Mouse (Mus musculus) forebrain, embryonic 16.5 days (tissue): ENCODE results near the gene Zfhx3. TPM values are rescaled to one million over a fixed set of nuclear protein-coding genes. Genes with fewer than 3 reads are reported as not detected.

Source experiments
- ATAC-seq: fragments of 200-750 bp; cut with Nextera tagmentation; 2 replicates; pipeline ENCODE4 v1.8.0; 2017; ENCODE audit warnings: mild to moderate bottlenecking, moderate library complexity
- H3K27ac ChIP-seq: fragments of 300-500 bp; sonication (generic); 2 replicates; pipeline ENCODE4 v1.5.1; 2014; ENCODE audit warnings: low read length, control low read depth
- H3K27me3 ChIP-seq: fragments of 300-500 bp; sonication (generic); replicated peaks from 2 replicates; pipeline ENCODE4 v1.6.1; 2014; ENCODE audit warnings: low read length; ENCODE audit not compliant: control insufficient read depth, insufficient read depth
- H3K36me3 ChIP-seq: fragments of 300-500 bp; sonication (generic); 2 replicates; pipeline ENCODE4 v1.6.1; 2014; ENCODE audit not compliant: control insufficient read depth, insufficient read depth
- H3K4me1 ChIP-seq: fragments of 300-500 bp; sonication (generic); replicated peaks from 2 replicates; pipeline ENCODE4 v1.6.1; 2014; ENCODE audit warnings: low read length; ENCODE audit not compliant: control insufficient read depth, insufficient read depth
- H3K4me2 ChIP-seq: fragments of 300-500 bp; sonication (generic); 2 replicates; pipeline ENCODE4 v1.6.1; 2014; ENCODE audit warnings: mild to moderate bottlenecking, low read length, control low read depth
- H3K4me3 ChIP-seq: fragments of 300-500 bp; sonication (generic); replicated peaks from 2 replicates; pipeline ENCODE4 v1.5.1; 2014; ENCODE audit warnings: mild to moderate bottlenecking, low read length, control low read depth
- H3K9ac ChIP-seq: fragments of 300-500 bp; sonication (generic); replicated peaks from 2 replicates; pipeline ENCODE4 v1.6.1; 2014; ENCODE audit warnings: low read depth, low read length, control low read depth
- H3K9me3 ChIP-seq: fragments of 300-500 bp; sonication (generic); 2 replicates; pipeline ENCODE4 v1.6.1; 2016; ENCODE audit warnings: low read length; ENCODE audit not compliant: control insufficient read depth
- WGBS: fragments of 180-500 bp; shearing (Covaris S2); extraction: QIAGEN DNeasy Blood & Tissue Kit; methylation state at CpG from one replicate; pipeline ENCODE4 v1.1.7; 2014; 5-methylcytosine and 5-hydroxymethylcytosine counted together
- polyA plus RNA-seq: library from polyadenylated mRNA; unstranded; fragments of >200 nt; fragmentation: Nextera tagmentation; extraction: Ambion mirVana; gene quantifications from 2 replicates; pipeline ENCODE4 v1.2.1, GENCODE M21; 2015

The Zfhx3 gene
- polyA plus RNA-seq, 1 experiment from 2014 or later, result 14.6 TPM

DNA sequence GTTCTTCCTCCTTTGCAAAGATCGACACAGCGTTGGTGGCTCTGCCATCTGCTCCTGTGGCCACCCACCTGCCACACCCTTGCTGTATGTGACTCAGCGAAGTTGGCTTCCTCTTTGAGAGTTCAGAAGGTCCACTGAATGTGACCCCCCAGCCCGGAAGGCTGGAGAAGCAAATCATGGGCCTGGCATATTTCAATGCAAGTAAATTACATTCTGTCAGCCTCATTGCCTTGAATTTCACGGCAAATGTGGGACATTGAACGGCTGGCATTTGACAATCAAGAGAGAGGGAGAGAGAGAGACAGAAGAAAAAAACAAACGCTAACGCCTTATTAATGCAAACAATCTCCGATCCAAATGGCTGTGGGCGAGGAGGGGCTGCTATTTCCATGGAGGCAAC lies 38.2 kb downstream of the Zfhx3 start:
- no peak overlapping the region for H3K4me3 ChIP-seq
- ATAC-seq, result no peak
- 25% methylated on average over 10 of the region's 10 CpGs for WGBS
- no peak overlapping the region for H3K9ac ChIP-seq
- H3K4me2 ChIP-seq, result no peak overlapping the region
- peaks cover 13% of the 10 kb centered on the region for H3K4me1 ChIP-seq
- H3K27ac ChIP-seq, result no peak overlapping the region
- H3K27me3 ChIP-seq, result peaks cover 11% of the 10 kb centered on the region
- H3K36me3 ChIP-seq, result no peaks in the 10 kb centered on the region
- H3K9me3 ChIP-seq, result no peaks in the 10 kb centered on the region

DNA sequence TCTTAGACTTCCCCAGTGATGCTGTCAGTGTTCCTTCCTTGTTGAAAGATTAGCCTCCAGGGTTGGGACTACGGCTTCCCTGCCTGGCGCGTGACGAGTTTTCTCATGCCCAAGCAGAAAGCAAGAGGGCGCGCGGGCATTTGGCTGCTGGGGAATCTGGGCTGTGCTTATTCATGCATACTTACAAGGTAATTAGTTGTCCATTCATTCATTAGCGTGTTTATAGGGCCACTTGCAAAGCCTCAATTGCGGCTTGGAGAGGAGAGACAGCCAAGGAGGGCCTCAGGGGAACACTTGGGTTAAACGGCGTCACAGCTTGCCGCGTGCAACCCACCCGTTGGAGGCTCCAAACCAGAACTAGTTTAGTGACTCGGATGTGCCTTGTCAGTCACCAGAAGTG lies 44.2 kb downstream of the Zfhx3 start:
- Histone ChIP-seq H3K4me2 (peak overlapping the region; percentile 37), H3K36me3 (no peaks in the 10 kb centered on the region), H3K9me3 (no peaks in the 10 kb centered on the region), H3K27me3 (peaks cover 16% of the 10 kb centered on the region), H3K9ac (no peak overlapping the region), H3K4me3 (no peak overlapping the region), H3K4me1 (peaks cover 3% of the 10 kb centered on the region), H3K27ac (no peak overlapping the region)
- WGBS, result 5% methylated on average over 15 of the region's 15 CpGs
- ATAC-seq, result peak; percentile 77

- WGBS, result 97% methylated on average over 10 of the region's 10 CpGs
- Histone ChIP-seq H3K9me3 (no peaks in the 10 kb centered on the region), H3K4me1 (no peaks in the 10 kb centered on the region), H3K9ac (no peak overlapping the region), H3K36me3 (no peaks in the 10 kb centered on the region), H3K4me2 (no peak overlapping the region), H3K27ac (no peak overlapping the region), H3K4me3 (no peak overlapping the region), H3K27me3 (no peaks in the 10 kb centered on the region)
- no peak for ATAC-seq
Observed at GRCm38 (mm10) chr8:107998874-107999273, 56.4 kb downstream of the Zfhx3 start.

- Histone ChIP-seq H3K9me3 (no peaks in the 10 kb centered on the region), H3K9ac (no peak overlapping the region), H3K4me3 (no peak overlapping the region), H3K27me3 (no peaks in the 10 kb centered on the region; the same call in 1 of the 2 replicates), H3K4me1 (peaks cover 12% of the 10 kb centered on the region), H3K36me3 (no peaks in the 10 kb centered on the region), H3K27ac (no peak overlapping the region), H3K4me2 (0 out of 2 replicates have a peak overlapping the region, but pooled peaks have one; percentile 11)
- peak; percentile 36; the same call in 1 of the 2 replicates for ATAC-seq
- WGBS, result 26% methylated on average over 11 of the region's 11 CpGs
Observed at GRCm38 (mm10) chr8:108011516-108011915, 69.1 kb downstream of the Zfhx3 start.

- H3K4me1 ChIP-seq, result no peaks in the 10 kb centered on the region
- H3K9ac ChIP-seq, result no peak overlapping the region
- ATAC-seq, result no peak
- peaks cover 2% of the 10 kb centered on the region; the same call in 1 of the 2 replicates for H3K27me3 ChIP-seq
- H3K36me3 ChIP-seq, result no peaks in the 10 kb centered on the region
- H3K4me2 ChIP-seq, result no peak overlapping the region
- WGBS, result 91% methylated on average over 5 of the region's 5 CpGs
- H3K4me3 ChIP-seq, result no peak overlapping the region
- H3K27ac ChIP-seq, result no peak overlapping the region
- no peaks in the 10 kb centered on the region for H3K9me3 ChIP-seq
Observed at GRCm38 (mm10) chr8:108017727-108018126, 75.3 kb downstream of the Zfhx3 start.

- ATAC-seq, result no peak
- Histone ChIP-seq H3K9ac (no peak overlapping the region), H3K27ac (no peak overlapping the region), H3K9me3 (no peaks in the 10 kb centered on the region), H3K4me3 (no peak overlapping the region), H3K4me1 (no peaks in the 10 kb centered on the region), H3K36me3 (no peaks in the 10 kb centered on the region), H3K4me2 (no peak overlapping the region), H3K27me3 (0 out of 2 replicates have a peak, but pooled peaks cover 2% of the 10 kb centered on the region)
- WGBS, result 56% methylated on average over 3 of the region's 3 CpGs
Observed at GRCm38 (mm10) chr8:108019651-108020050, 77.2 kb downstream of the Zfhx3 start.

- no peaks in the 10 kb centered on the region for H3K9me3 ChIP-seq
- no peak for ATAC-seq
- H3K4me1 ChIP-seq, result no peaks in the 10 kb centered on the region; the same call in 1 of the 2 replicates
- H3K4me3 ChIP-seq, result no peak overlapping the region
- H3K4me2 ChIP-seq, result no peak overlapping the region
- 63% methylated on average over 4 of the region's 4 CpGs for WGBS
- H3K27ac ChIP-seq, result no peak overlapping the region
- no peaks in the 10 kb centered on the region for H3K36me3 ChIP-seq
- H3K27me3 ChIP-seq, result 0 out of 2 replicates have a peak, but pooled peaks cover 2% of the 10 kb centered on the region
- H3K9ac ChIP-seq, result no peak overlapping the region
Observed at GRCm38 (mm10) chr8:108022404-108022803, 80.0 kb downstream of the Zfhx3 start.

DNA sequence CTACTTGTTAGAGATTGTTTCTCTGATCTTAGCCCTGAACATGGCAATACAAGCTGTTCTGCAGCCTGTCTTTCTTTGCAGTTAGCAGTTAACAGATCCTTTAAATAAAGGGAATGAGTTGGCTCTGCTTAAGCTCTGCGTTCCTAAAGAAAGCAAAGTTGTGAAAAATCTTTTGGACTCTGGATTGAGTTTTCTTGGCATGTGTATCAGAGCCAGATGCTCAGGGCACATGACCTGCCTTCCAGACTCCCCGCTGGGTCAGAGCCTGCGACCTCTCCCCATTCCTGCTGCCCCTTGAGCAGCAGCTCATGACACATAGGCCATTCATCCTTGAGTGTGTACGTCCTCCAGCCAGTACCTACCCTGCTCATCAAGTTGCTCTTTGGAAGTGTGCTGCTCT lies 81.9 kb downstream of the Zfhx3 start:
- Histone ChIP-seq H3K9ac (no peak overlapping the region), H3K4me1 (no peaks in the 10 kb centered on the region; the same call in 1 of the 2 replicates), H3K9me3 (no peaks in the 10 kb centered on the region), H3K4me2 (no peak overlapping the region), H3K27ac (no peak overlapping the region), H3K36me3 (no peaks in the 10 kb centered on the region), H3K27me3 (no peaks in the 10 kb centered on the region), H3K4me3 (no peak overlapping the region)
- WGBS, result 59% methylated on average over 4 of the region's 4 CpGs
- no peak for ATAC-seq

GRCm38 (mm10) chr8:108025249-108025648 lies 82.8 kb downstream of the Zfhx3 start:
- Histone ChIP-seq H3K27me3 (no peaks in the 10 kb centered on the region), H3K4me2 (no peak overlapping the region), H3K27ac (no peak overlapping the region), H3K36me3 (no peaks in the 10 kb centered on the region), H3K9me3 (no peaks in the 10 kb centered on the region), H3K4me3 (no peak overlapping the region), H3K9ac (no peak overlapping the region), H3K4me1 (no peaks in the 10 kb centered on the region; the same call in 1 of the 2 replicates)
- 92% methylated on average over 2 of the region's 2 CpGs for WGBS
- no peak for ATAC-seq
